Mouse (Mus musculus): ENCODE measurements around the gene Cercam.
"Not testable (repeated sequence)": the region's sequence is repeated elsewhere in the genome, so short reads cannot be mapped to it uniquely, and the experiment has no call there.

- not testable (repeated sequence) for TF ChIP-seq POLR2A (IDR thresholded peaks at IDR 0.05; ENCODE audit: low read depth, low read length); CTCF (IDR thresholded peaks at IDR 0.05; ENCODE audit: borderline replicate concordance, insufficient read depth, low read length)
Observed at GRCm38 (mm10) chr2:29886659-29887292, 17.8 kb downstream of the Cercam start.

Data from embryonic fibroblast, embryonic 13.5 days (primary cell).